Mouse (Mus musculus) C2C12 (cell line): ENCODE results near the gene Mybbp1a.

Experiments used
- CEBPB ChIP-seq: IDR thresholded peaks from one replicate; pipeline ENCODE4 v1.6.1; 2011; ENCODE audit warnings: low read depth, mild to moderate bottlenecking, control low read depth, moderate library complexity
- CTCF ChIP-seq: IDR thresholded peaks from one replicate; pipeline ENCODE4 v1.5.1; 2011; ENCODE audit not compliant: control insufficient read depth, insufficient read depth, insufficient read length
- FOSL1 ChIP-seq: IDR thresholded peaks from one replicate; pipeline ENCODE4 v1.8.0; 2011; ENCODE audit warnings: mild to moderate bottlenecking, low read length; ENCODE audit not compliant: poor library complexity, insufficient read depth, severe bottlenecking
- MAX ChIP-seq: IDR thresholded peaks from one replicate; pipeline ENCODE4 v1.6.1; 2011; ENCODE audit warnings: mild to moderate bottlenecking, control low read depth
- MYOD1 ChIP-seq: IDR thresholded peaks from one replicate; pipeline ENCODE4 v1.6.1; 2011; ENCODE audit warnings: low read depth; ENCODE audit not compliant: control insufficient read depth, insufficient read length
- USF1 ChIP-seq: IDR thresholded peaks from one replicate; pipeline ENCODE4 v1.6.1; 2011; ENCODE audit warnings: low read depth, mild to moderate bottlenecking, control low read depth, moderate library complexity

DNA sequence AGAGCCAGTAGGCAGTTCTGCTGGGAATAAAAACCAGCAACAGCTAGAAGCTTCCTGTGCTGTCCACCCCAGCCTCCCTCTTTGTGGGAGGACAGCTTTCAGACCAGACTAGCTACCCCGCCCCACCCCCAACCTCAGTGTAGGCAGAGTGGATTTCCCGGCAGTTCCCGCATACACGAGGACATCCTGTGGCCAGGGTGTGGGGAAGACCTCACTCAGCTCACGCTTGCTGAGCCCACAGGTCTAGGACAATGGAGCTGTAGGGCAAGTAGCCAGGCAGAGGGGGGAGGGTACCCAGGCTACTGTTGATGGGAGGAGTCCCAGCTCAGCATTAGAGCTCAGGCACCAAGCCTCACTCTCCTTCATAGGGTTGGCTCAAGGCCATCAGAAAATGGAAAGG is 28.1 kb downstream of the Mybbp1a start:
- no peak for TF ChIP-seq CTCF
- TF ChIP-seq MAX = no peak
- no peak for TF ChIP-seq MYOD1
- TF ChIP-seq FOSL1 = no peak
- TF ChIP-seq CEBPB = no peak
- TF ChIP-seq USF1 = no peak
